Mouse (Mus musculus) fat pad, adult 2 months (tissue): ENCODE data around the gene Pthlh.
"Not testable (repeated sequence)": the region's sequence is repeated elsewhere in the genome, so short reads cannot be mapped to it uniquely, and the experiment has no call there.

Experiments used
- DNase-seq: peaks from one replicate; pipeline ENCODE4 v3.0.0-alpha.2; 2011; ENCODE audit warnings: low read depth, low spot score; ENCODE audit errors: extremely low read depth

Gene Pthlh

DNA sequence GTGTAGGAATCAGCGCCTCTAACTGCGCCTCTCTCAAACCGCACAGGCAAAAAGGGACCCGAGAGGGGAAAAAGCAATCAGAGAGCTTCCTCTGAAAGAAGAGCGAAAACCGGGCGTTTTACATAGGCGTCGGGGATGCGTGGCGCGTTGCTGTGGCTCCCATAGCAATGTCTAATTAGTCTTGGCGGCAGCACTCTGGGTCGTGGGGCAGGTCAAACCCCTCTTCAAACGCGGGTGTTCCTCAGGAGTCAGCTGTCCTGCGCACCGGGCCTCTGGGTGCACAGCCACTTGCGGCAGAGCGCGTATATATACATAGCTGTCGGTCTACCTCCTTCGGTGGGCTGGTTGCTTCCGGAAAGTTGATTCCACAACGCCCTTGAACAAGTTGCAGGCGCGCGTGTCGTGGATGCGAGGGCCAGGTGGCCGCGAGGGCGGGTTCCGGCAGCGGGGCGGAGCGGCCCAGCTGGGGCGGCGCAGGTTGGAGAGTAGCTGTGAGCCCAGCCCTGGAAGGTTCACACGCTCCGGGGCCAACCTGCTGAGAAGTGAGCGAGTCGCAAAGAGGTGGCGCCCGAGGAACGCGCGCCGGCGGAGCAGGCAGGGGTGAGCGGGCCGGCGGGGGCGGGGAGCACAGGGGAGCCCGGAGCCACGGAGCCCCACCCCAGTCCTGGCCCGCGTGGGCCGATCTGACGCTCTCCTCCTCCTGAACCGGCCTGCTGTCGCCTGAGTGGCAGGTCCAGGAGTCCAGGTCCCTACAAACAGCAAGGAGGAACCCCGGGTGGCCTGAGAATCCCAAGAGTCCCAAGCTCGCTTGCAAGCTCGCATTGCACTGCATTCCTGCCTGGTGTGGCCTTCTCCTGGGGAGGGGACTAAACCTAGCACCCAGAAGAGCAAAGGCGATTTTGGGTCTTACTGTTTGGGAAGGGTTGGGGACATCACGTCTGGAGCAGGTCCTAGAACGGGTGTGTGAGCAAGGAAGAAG is at the start of gene Pthlh:
Pthlh (minus strand) TSS at position 597 of the 979 bp plus-strand sequence.
- DNase-seq = no peak

DNA sequence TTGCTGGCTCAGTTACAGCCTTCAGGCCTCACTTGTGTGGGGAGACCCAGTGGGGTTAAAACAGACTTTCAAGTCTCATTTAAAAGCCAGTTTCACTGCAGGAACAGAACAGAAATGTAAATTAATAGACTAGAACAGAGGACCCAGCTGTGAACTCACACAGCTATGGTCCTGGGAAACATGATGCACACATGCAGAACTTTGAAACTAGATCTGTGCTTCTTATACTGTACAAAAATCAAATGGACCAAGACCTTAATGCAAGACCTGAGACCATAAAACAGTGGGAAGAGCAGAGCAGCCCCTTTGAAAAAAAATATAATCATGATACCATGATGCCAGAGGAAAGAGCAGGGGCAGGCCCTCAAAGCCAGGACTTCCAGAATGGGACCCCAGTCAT is 49.3 kb upstream of the Pthlh start:
- DNase-seq = no peak

DNA sequence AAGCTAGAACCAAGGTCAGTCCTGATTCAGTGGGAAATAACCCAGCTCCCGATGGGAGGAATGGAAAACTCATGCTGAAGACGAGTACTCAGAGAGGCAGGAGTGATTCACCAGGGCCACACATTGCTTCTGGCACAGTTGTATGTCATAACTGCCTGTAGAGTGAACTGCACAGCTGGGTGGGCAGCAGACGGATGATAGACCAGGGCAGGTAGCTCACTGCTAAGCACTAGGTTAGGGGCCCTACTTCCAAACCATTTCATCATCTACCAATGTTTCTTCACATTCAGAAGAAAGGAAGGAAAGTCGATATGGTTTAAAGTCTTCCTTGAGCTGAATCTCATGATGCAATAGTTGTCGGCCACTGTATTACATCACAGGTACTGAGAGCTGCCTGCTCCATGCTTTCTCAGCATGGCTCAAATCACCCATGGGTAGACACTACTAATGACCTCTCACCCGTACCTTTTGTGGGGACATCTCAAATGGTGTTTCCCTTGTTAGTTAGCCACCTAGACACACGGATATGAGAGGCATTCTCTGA is 46.5 kb upstream of the Pthlh start:
- no peak for DNase-seq

GRCm38 (mm10) chr6:147310035-147310434 is 46.1 kb upstream of the Pthlh start:
- DNase-seq = no peak

DNA sequence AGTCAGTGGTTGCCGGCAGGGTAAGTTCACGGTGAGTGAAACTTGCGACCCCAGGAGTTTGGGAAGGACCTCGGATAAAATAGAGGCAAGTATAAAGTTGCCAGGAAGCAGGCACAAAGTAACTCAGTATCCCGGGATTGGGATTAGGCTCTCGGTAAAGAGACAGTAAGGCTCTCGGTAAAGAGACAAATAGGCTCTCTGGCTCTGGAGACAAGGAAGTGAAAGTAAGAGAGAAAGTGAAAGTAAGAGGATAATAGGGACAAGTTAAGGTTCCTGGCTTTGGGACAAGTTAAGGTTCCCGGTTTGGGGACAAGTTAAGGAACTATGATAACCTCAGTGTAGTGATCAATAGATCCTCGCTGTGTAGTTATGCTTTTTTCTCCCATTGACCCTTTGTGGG is 40.3 kb upstream of the Pthlh start:
- DNase-seq = not testable (repeated sequence)

DNA sequence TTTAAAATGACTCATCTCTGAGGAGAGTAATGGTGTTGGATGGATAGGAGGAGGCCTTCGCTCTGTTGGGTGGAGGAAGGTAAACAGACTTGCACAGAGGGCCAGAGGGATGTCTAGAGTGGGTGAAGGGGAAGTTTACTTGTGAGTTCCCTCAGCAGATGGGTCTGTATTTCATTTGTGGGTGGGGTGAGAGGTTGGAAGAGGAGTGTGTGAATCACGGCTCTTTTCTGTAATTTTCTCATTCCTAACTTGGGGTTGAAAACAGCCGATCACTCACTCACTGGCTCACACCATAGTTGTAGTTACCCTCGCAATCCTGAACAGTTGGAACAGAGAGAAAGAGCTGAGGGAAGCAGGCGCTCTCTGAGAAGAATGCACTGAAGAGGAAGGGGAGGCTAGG is 35.6 kb upstream of the Pthlh start:
- DNase-seq = no peak

- no peak for DNase-seq
Observed at GRCm38 (mm10) chr6:147279309-147279708, 15.3 kb upstream of the Pthlh start.

GRCm38 (mm10) chr6:147268143-147268790 is 4.3 kb upstream of the Pthlh start:
- DNase-seq = no peak

- DNase-seq = no peak
Observed at GRCm38 (mm10) chr6:147266466-147266865, 2.5 kb upstream of the Pthlh start.

- no peak for DNase-seq
Observed at GRCm38 (mm10) chr6:147263178-147263577, 805 bp downstream of the Pthlh start.

GRCm38 (mm10) chr6:147261616-147262015 is 2.4 kb downstream of the Pthlh start:
- DNase-seq = no peak

DNA sequence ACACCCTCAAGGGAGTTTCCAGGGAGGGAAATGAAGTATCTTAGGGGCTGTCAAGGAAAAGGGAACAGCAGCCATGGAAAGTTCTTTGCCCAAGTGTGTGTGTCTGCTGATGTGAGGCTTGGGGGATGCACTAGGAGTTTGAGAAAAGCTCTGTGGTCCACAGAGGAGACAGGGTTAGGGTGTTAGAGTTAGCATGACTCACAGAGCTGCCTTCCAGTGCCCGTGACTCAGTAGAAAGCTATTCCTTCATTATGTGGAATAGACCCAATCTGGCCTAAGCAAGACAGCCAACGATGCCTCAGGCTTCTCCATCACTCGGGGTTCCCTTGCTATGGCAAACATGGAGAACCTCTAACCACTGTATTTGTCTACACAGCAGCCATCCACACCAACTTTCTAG is 3.2 kb downstream of the Pthlh start:
- DNase-seq = no peak

- DNase-seq = no peak
Observed at GRCm38 (mm10) chr6:147247782-147248181, 16.2 kb downstream of the Pthlh start.

DNA sequence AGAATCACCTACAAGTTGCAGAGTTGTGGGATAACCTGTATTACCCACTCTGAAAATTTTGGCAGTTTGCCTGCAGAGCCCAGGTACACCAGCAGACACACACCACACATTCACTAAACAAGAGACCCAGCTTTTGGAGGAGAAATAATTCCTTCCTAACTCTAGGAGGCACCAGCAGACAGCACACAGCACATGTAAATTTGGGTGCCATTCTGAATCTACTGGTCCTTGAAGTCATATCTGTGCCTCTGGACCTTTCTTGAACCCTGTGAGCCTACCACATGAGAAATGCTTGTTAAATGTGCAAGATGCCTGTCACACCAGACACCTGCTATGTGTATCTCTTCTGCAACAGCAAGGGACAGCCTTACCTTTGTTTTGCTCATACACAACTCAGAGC is 19.7 kb downstream of the Pthlh start:
- no peak for DNase-seq

DNA sequence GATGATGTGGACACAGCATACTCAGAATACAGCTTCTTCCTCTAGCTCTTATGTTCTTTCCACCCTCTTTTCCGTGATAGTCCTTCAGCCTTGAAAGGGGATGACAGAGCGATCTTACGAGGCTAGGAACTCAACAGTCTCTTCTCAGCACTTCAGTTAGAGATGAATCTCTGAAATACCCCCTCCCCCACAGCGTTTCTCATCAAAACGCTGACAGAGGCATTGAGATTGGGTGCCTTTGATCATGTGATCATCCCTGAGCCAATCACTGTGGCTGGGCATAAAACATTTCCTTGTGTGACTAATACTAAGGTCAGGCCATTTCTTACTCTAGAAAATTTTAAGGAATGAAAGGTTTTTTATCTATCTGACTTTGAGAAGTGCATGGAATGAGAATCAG is 20.3 kb downstream of the Pthlh start:
- DNase-seq = no peak

GRCm38 (mm10) chr6:147241541-147241940 is 22.4 kb downstream of the Pthlh start:
- no peak for DNase-seq

DNA sequence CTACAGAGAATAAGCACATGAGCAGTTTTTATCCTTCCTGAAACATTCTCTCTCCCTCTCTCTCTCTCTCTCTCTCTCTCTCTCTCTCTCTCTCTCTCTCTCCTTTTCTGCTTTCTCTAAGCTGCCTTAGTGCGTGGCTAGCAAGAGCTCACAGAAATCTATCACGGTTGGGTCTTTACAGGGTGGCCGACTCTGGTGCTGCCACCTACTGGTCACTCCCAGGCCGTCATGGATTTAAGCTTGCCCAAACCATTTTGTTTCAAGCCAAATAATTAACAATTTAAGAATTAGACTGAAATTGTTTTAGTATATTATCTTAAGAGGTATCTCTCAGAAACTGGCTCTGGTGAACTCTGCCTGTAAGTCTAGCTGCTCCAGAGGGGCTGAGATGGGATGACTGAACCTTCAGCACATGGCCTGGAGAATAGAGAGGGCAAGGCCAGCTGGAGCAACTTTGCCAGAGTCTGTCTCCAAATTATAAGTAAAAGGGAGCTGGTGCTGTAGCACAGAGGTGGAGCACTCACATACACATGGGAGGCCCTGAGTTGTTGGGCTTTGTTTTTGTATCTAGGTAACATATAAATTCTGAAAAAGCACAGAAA is 23.7 kb downstream of the Pthlh start:
- no peak for DNase-seq

DNA sequence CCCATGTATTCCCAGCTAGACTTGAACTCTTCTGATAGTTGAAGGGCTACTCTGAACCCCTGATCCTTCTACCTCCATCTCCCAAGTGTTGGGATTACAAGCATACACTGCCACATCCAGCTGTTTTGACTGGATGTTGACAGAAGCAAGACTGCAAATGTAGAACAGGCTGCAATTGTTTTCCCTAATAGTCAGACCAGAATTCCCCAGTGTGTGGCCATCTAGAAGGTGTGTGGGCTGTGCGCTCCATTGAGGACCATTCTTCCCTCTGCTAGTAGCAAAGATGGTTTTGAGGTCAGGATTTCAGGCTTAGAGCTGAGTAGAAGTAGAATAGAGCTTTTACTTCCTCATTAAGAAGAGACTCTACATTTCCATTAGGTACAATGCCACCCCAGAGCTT is 37.3 kb downstream of the Pthlh start:
- DNase-seq = no peak

- DNase-seq = no peak
Observed at GRCm38 (mm10) chr6:147219099-147219498, 44.9 kb downstream of the Pthlh start.

DNA sequence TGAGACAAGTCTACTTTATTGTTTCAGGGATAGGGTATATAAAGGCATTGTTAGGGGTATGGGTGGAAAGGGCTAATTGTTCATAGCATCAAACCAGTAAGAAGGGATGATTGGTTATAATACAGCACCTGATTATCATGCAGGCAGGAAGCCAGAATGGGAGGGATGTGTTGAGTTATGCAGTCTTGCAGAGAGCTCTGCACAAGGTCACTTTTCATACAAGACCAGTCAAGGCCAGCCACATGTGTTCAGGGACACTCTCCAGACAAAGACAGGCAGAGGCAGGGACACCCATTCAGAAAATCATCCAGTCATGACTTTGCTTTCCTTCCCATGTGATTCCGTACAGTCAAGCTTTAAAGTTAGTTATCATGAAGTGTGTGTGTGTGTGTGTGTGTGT is 47.8 kb downstream of the Pthlh start:
- DNase-seq = no peak

- DNase-seq = no peak
Observed at GRCm38 (mm10) chr6:147207821-147208330, 56.1 kb downstream of the Pthlh start.
